Mouse (Mus musculus): Measurements from ENCODE around the gene Smad6.

The Smad6 gene

GRCm38 (mm10) chr9:64021853-64022561 is at the start of gene Smad6:
Gene Smad6 (minus strand): TSS chr9:64022059.
- peak; percentile 92 to 93 for DNase-seq (ENCODE audit: low spot score in 2 of 2)

- DNase-seq (ENCODE audit: low spot score in 2 of 2) = no peak
Observed at GRCm38 (mm10) chr9:64070674-64071073, 48.8 kb upstream of the Smad6 start.

GRCm38 (mm10) chr9:64069131-64069530 is 47.3 kb upstream of the Smad6 start:
- DNase-seq (ENCODE audit: low spot score in 2 of 2) = no peak

GRCm38 (mm10) chr9:64068571-64068970 is 46.7 kb upstream of the Smad6 start:
- DNase-seq (ENCODE audit: low spot score in 2 of 2) = no peak

- no peak for DNase-seq (ENCODE audit: low spot score in 2 of 2)
Observed at GRCm38 (mm10) chr9:64067787-64068186, 45.9 kb upstream of the Smad6 start.

GRCm38 (mm10) chr9:64060033-64060539 is 38.2 kb upstream of the Smad6 start:
- DNase-seq (ENCODE audit: low spot score in 2 of 2) = peak; percentile 34 to 40

GRCm38 (mm10) chr9:64057903-64058650 is 36.2 kb upstream of the Smad6 start:
- no peak for DNase-seq (ENCODE audit: low spot score in 2 of 2)

- DNase-seq (ENCODE audit: low spot score in 2 of 2) = peak in 1 of 2 experiments; percentile 47
Observed at GRCm38 (mm10) chr9:64055162-64055561, 33.3 kb upstream of the Smad6 start.

- DNase-seq (ENCODE audit: low spot score in 2 of 2) = no peak
Observed at GRCm38 (mm10) chr9:64053786-64054185, 31.9 kb upstream of the Smad6 start.

- no peak for DNase-seq (ENCODE audit: low spot score in 2 of 2)
Observed at GRCm38 (mm10) chr9:64051241-64051640, 29.4 kb upstream of the Smad6 start.

- DNase-seq (ENCODE audit: low spot score in 2 of 2) = peak in 1 of 2 experiments; percentile 47
Observed at GRCm38 (mm10) chr9:64050513-64051065, 28.7 kb upstream of the Smad6 start.

GRCm38 (mm10) chr9:64049471-64050380 is 27.9 kb upstream of the Smad6 start:
- peak; percentile 69 to 74 for DNase-seq (ENCODE audit: low spot score in 2 of 2)

- DNase-seq (ENCODE audit: low spot score in 2 of 2) = peak; percentile 61 to 66
Observed at GRCm38 (mm10) chr9:64045117-64045890, 23.4 kb upstream of the Smad6 start.

GRCm38 (mm10) chr9:64044343-64044742 is 22.5 kb upstream of the Smad6 start:
- no peak for DNase-seq (ENCODE audit: low spot score in 2 of 2)

- no peak for DNase-seq (ENCODE audit: low spot score in 2 of 2)
Observed at GRCm38 (mm10) chr9:64042911-64043310, 21.1 kb upstream of the Smad6 start.

- DNase-seq (ENCODE audit: low spot score in 2 of 2) = no peak
Observed at GRCm38 (mm10) chr9:64042216-64042615, 20.4 kb upstream of the Smad6 start.

- peak in 1 of 2 experiments; percentile 22 for DNase-seq (ENCODE audit: low spot score in 2 of 2)
Observed at GRCm38 (mm10) chr9:64029908-64030631, 8.2 kb upstream of the Smad6 start.

GRCm38 (mm10) chr9:64025565-64025964 is 3.7 kb upstream of the Smad6 start:
- peak in 1 of 2 experiments; percentile 41 for DNase-seq (ENCODE audit: low spot score in 2 of 2)

- peak in 1 of 2 experiments; percentile 11 for DNase-seq (ENCODE audit: low spot score in 2 of 2)
Observed at GRCm38 (mm10) chr9:64024976-64025375, 3.1 kb upstream of the Smad6 start.

Data from heart, adult 9 months (tissue).